20 mouse cellular contexts compared by ENCODE assay signal in the genomic region with DNA sequence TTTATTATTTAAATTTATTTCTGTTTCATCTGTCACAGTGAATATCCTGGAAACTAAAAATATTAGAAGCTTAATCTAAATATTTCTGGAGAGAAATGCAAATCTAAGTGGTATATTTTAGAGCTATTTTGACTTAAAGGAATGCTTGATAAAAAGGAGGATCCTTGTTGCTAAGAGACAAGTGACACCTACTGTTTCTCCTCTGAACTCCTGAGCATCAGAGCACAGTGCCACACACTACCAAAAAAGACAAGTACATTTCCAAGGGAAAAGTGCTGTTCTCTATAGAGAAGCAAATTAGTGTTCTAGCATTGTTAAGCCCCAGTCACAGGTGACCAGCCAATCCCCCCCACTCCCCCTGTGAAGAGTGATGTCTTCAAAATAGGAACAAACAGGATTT.
DNase-seq lines count a peak whose midpoint lies in the region; ATAC-seq and TF ChIP-seq lines count a peak whose summit lies in the region.
"Had no signal": no experiment of that assay in that cellular context is flagged by ENCODE, and none has a peak within 500 bp of the region (broad histone marks: within the 10 kb centered on the region; RNA-seq: fewer than 3 reads in every experiment).

No protein-coding gene starts in this region.

- H3K27me3 ChIP-seq in forebrain, embryonic 16.5 days (replicated peaks; ENCODE audit: control insufficient read depth, insufficient read depth, low read length): no peaks in the 10 kb centered on the region
- H3K27me3 ChIP-seq in forebrain, embryonic 12.5 days: no peaks in the 10 kb centered on the region
- no peaks in the 10 kb centered on the region for H3K27me3 ChIP-seq in midbrain, postnatal 0 days (ENCODE audit: insufficient read depth, low read length)
- no peaks in the 10 kb centered on the region for H3K27me3 ChIP-seq in midbrain, embryonic 14.5 days (ENCODE audit: control insufficient read depth, insufficient read depth, low read length)
- H3K27me3 ChIP-seq: embryonic facial prominence, embryonic 12.5 days; heart, embryonic 15.5 days had no signal

- H3K27ac ChIP-seq in forebrain, embryonic 16.5 days (ENCODE audit: low read length): no peak overlapping the region
- H3K27ac ChIP-seq in forebrain, embryonic 12.5 days: no peak overlapping the region
- H3K27ac ChIP-seq in layer of hippocampus, adult 2 months: no peak overlapping the region
- H3K27ac ChIP-seq in midbrain, postnatal 0 days (ENCODE audit: low read depth, low read length): no peak overlapping the region
- H3K27ac ChIP-seq in midbrain, embryonic 14.5 days (replicated peaks; ENCODE audit: low read depth, low read length): no peak overlapping the region
- H3K27ac ChIP-seq: embryonic facial prominence, embryonic 12.5 days; heart, adult 2 months; heart, embryonic 15.5 days; hindbrain, embryonic 14.5 days had no signal

- H3K4me3 ChIP-seq in forebrain, embryonic 16.5 days (replicated peaks; ENCODE audit: low read length): no peak overlapping the region
- no peak overlapping the region for H3K4me3 ChIP-seq in forebrain, embryonic 12.5 days (replicated peaks)
- no peak overlapping the region for H3K4me3 ChIP-seq in layer of hippocampus, adult 2 months
- H3K4me3 ChIP-seq in midbrain, postnatal 0 days (ENCODE audit: low read depth, low read length): no peak overlapping the region
- H3K4me3 ChIP-seq in midbrain, embryonic 14.5 days (replicated peaks; ENCODE audit: low read depth, low read length): no peak overlapping the region
- H3K4me3 ChIP-seq: embryonic facial prominence, embryonic 12.5 days; heart, adult 2 months; heart, embryonic 15.5 days had no signal

- no peak for DNase-seq in layer of hippocampus, adult 2 months (ENCODE audit: low spot score in 2 of 2)
- DNase-seq in layer of hippocampus, postnatal 10 days (ENCODE audit: low spot score in 2 of 2): no peak
- DNase-seq in midbrain, postnatal 0 days (ENCODE audit: low spot score): no peak
- DNase-seq in midbrain, embryonic 14.5 days: no peak
- DNase-seq in lung, postnatal 36 days: no peak
- DNase-seq: adrenal gland, adult 8-10 months; adrenal gland, postnatal 36 days; cerebellum, adult 11 months; cerebellum, adult 8-10 months; cerebellum, postnatal 25 days; gastrocnemius, postnatal 14 days; heart, adult 2 months; heart, postnatal 14 days had no signal

- TF ChIP-seq CTCF in layer of hippocampus, adult 2 months (conservative IDR thresholded peaks at IDR 0.05): peak; percentile 51
- peak; percentile 55 for TF ChIP-seq CTCF in midbrain, postnatal 0 days (IDR thresholded peaks at IDR 0.05)

- ATAC-seq in forebrain, embryonic 16.5 days: peak; percentile 54; the same call in 1 of the 2 replicates
- ATAC-seq in forebrain, embryonic 12.5 days (ENCODE audit: low FRiP score): no peak
- ATAC-seq in midbrain, postnatal 0 days (ENCODE audit: low FRiP score): no peak
- ATAC-seq in midbrain, embryonic 14.5 days (ENCODE audit: low FRiP score, low TSS enrichment): no peak
- ATAC-seq: intestine, embryonic 16.5 days had no signal

- H3K9ac ChIP-seq in forebrain, embryonic 16.5 days (replicated peaks; ENCODE audit: low read depth, low read length): no peak overlapping the region
- no peak overlapping the region for H3K9ac ChIP-seq in forebrain, embryonic 12.5 days
- no peak overlapping the region for H3K9ac ChIP-seq in midbrain, postnatal 0 days (replicated peaks; ENCODE audit: low read length, poor library complexity, severe bottlenecking)
- no peak overlapping the region for H3K9ac ChIP-seq in midbrain, embryonic 14.5 days (replicated peaks; ENCODE audit: low read length)
- H3K9ac ChIP-seq: embryonic facial prominence, embryonic 12.5 days; heart, embryonic 15.5 days; hindbrain, embryonic 14.5 days had no signal

- H3K9me3 ChIP-seq in forebrain, embryonic 16.5 days (ENCODE audit: control insufficient read depth, low read length): no peaks in the 10 kb centered on the region
- H3K9me3 ChIP-seq in forebrain, embryonic 12.5 days: no peaks in the 10 kb centered on the region
- H3K9me3 ChIP-seq in midbrain, postnatal 0 days (ENCODE audit: low read length): no peaks in the 10 kb centered on the region
- no peaks in the 10 kb centered on the region for H3K9me3 ChIP-seq in midbrain, embryonic 14.5 days (ENCODE audit: control insufficient read depth, low read length)
- H3K9me3 ChIP-seq: embryonic facial prominence, embryonic 12.5 days; heart, embryonic 15.5 days had no signal

- H3K4me2 ChIP-seq in forebrain, embryonic 16.5 days (ENCODE audit: low read length): no peak overlapping the region
- H3K4me2 ChIP-seq in forebrain, embryonic 12.5 days: no peak overlapping the region
- no peak overlapping the region for H3K4me2 ChIP-seq in midbrain, postnatal 0 days (ENCODE audit: low read depth, low read length, poor library complexity, severe bottlenecking)
- no peak overlapping the region for H3K4me2 ChIP-seq in midbrain, embryonic 14.5 days (ENCODE audit: low read length)
- H3K4me2 ChIP-seq: embryonic facial prominence, embryonic 12.5 days; heart, embryonic 11.5 days; heart, embryonic 15.5 days; hindbrain, embryonic 14.5 days had no signal

- H3K4me1 ChIP-seq in forebrain, embryonic 16.5 days (replicated peaks; ENCODE audit: control insufficient read depth, insufficient read depth, low read length): no peaks in the 10 kb centered on the region
- peaks cover 3% of the 10 kb centered on the region; the same call in 1 of the 2 replicates for H3K4me1 ChIP-seq in forebrain, embryonic 12.5 days
- H3K4me1 ChIP-seq in midbrain, postnatal 0 days (ENCODE audit: insufficient read depth, low read length): 0 out of 2 replicates have a peak, but pooled peaks cover 3% of the 10 kb centered on the region
- H3K4me1 ChIP-seq in midbrain, embryonic 14.5 days (ENCODE audit: control insufficient read depth, insufficient read depth, low read length): peaks cover 12% of the 10 kb centered on the region
- H3K4me1 ChIP-seq: embryonic facial prominence, embryonic 12.5 days; heart, embryonic 15.5 days had no signal

- H3K36me3 ChIP-seq in forebrain, embryonic 16.5 days (ENCODE audit: control insufficient read depth, insufficient read depth): no peaks in the 10 kb centered on the region
- H3K36me3 ChIP-seq in forebrain, embryonic 12.5 days (replicated peaks): no peaks in the 10 kb centered on the region
- no peaks in the 10 kb centered on the region for H3K36me3 ChIP-seq in midbrain, postnatal 0 days (ENCODE audit: insufficient read depth, low read length)
- H3K36me3 ChIP-seq in midbrain, embryonic 14.5 days (ENCODE audit: control insufficient read depth, insufficient read depth, low read length): no peaks in the 10 kb centered on the region
- H3K36me3 ChIP-seq: embryonic facial prominence, embryonic 12.5 days; heart, embryonic 15.5 days had no signal
